Mouse (Mus musculus) urinary bladder, postnatal 0 days (tissue): ENCODE data around the gene Zranb3. TPM values are rescaled to one million over a fixed set of nuclear protein-coding genes. Genes with fewer than 3 reads are reported as not detected.

ENCODE experiments used
- polyA plus RNA-seq: library from polyadenylated mRNA; unstranded; fragments of >200 nt; fragmentation: Nextera tagmentation; extraction: Ambion mirVana; gene quantifications from 2 replicates; pipeline ENCODE4 v1.2.1, GENCODE M21; 2015

Gene Zranb3
- polyA plus RNA-seq, result 1.2 and 1.8 TPM in 2 replicates

DNA sequence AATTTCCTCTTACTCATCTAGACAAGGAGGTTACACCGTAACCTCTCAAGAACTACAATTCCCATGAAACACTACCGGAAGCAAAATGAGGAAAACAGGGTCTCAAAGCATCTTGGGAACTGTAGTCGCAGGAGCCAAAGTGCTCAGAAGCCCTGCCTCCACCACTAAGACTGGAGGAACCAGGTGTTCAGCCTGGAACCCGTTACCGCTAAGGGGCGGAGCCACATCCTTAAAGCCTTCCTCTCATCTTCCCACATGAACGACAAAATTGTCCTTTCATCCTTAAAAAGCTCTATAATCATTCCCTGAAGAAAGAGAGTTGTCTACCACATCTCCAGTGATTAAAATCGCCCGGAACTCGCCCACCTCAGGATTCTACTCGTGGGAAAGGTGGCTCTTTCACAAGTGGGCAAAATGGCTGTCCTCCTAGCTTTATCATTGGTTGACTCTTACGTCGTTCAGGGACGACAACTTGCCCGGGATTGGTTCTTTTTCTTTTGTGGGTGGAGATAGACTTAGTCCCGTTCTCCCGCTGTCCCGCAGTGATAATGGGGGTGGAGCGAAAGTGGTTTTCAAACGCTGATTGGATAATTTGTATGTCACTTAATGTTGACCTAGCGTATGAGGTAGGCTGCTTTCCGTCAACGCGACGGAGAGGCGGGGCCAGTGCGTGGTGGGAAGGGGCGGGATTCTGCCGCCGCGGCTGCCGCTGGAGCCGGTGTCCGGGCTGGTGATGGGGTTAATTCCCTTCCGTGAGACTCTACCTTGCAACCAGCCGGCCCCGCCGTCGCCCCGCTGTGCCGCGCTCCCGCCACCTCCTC lies at the start of gene Zranb3, which contains the start of gene R3hdm1:
Zranb3 (minus strand) TSS at position 407 of the 821 bp plus-strand sequence.
R3hdm1 (plus strand) TSS at position 661 of the 821 bp plus-strand sequence.

Other genes starting within 250 kb of the Zranb3 start
- gene Map3k19, start 248.0 kb downstream of the Zranb3 start, polyA plus RNA-seq, result 0.04 TPM in 1 of 2 replicates, not detected in the other
- 15.1 and 15.9 TPM in 2 replicates for gene Rab3gap1, start 234.3 kb downstream of the Zranb3 start, polyA plus RNA-seq
- 30.2 and 34.8 TPM in 2 replicates for gene R3hdm1, start 254 bp upstream of the Zranb3 start, polyA plus RNA-seq
- gene Ubxn4, start 140.9 kb upstream of the Zranb3 start, polyA plus RNA-seq, result 45.4 and 57.6 TPM in 2 replicates
- 22.6 and 24.0 TPM in 2 replicates for gene Lct, start 225.3 kb upstream of the Zranb3 start, polyA plus RNA-seq